Mouse (Mus musculus): ENCODE measurements at regions not wholly inside any gene's neighbourhood (a gene's known extent, or its start where the extent isn't known, plus 50 kb on each side); places are given as distances from the start of the nearest gene placed in this dataset.

DNA sequence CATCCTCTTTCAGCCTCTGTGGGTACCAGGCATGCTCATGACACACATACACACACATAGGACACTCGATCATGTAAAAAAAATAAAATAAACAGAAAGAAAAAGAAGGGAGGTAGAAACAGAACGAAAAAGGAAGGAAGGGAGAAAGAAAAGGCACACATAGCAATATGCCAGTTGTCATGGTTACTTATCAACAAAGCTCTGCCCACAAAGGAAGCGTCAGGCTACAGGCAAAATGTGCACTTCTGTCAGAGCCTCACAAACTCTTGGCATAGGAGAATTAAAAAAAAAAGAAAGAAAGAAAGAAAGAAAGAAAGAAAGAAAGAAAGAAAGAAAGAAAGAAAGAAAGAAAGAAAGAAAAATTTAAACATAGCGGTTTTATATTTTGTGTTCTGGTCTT is 56.9 kb upstream of the Sox2 start:
- DNase-seq (ENCODE audit: low read depth, low spot score) = no peak

DNA sequence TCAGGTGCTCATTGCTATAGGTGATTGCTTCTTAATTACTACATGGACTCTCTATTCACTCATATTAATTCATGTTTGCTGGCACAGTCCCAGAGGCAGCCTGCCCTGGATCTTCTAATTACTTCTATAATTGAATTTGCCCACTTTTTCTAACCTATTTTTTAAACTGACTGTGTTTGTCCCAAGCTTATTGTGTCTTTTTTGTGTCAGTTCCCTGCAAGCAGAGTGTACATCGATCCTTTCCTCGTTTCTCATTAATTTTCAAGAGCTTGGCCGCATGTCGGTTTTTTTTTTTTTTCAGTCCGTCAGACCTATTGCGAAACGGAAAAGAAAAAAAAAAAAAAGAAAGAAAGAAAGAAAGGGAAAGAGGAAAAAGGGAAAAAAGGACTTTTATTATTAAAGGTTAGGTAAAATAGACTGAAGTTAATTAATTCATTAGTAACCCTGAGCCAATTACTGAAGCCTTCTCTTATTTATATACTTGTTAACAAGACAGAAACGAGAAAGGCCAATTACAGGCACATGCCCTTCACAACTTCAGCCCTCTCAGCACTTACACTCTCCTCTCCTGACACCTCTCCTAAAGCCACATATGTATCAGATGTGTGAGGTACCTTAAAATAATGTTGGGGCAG is 72.2 kb upstream of the Sox2 start:
- no peak for DNase-seq (ENCODE audit: low read depth, low spot score)

DNA sequence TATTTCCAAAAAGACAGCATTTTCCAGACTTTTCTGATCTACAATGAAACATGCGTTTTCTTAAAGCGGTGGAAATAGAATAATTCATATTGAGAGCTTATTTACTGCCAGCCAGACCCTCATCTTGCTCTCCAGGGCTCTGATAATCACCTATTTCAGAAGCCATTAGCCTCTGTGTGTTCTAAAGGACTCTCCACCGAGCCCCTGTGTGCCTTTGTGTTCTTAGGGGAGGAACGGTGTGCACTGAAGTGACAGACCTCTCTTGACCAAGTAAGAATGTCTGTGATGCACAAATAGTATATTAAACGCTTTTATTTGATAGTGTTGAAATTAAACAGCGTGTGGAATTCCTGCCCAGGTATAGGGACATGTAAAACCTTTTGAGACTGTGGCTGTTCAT is 73.1 kb upstream of the Sox2 start:
- no peak for DNase-seq (ENCODE audit: low read depth, low spot score)

DNA sequence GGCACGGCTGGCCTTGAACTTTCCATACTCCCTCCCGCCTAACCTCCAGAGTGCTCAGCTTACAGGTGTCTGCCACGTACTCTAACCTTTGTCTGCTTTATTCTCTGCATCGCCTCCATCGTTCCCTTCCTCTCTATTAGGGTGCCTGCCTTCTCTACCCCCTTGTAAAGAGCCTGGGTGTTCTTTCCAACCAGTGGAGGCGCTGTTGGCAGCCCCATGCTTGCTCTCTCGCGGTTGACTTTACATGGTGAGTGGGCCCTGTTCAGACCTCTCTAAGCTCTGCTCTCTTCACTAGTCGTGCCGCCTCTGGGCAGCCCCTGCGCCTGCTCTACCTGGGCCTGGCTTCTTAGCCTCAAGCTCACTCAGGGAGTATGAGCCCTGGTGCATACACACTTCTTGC is 74.0 kb upstream of the Sox2 start:
- DNase-seq (ENCODE audit: low read depth, low spot score) = peak; percentile 67

DNA sequence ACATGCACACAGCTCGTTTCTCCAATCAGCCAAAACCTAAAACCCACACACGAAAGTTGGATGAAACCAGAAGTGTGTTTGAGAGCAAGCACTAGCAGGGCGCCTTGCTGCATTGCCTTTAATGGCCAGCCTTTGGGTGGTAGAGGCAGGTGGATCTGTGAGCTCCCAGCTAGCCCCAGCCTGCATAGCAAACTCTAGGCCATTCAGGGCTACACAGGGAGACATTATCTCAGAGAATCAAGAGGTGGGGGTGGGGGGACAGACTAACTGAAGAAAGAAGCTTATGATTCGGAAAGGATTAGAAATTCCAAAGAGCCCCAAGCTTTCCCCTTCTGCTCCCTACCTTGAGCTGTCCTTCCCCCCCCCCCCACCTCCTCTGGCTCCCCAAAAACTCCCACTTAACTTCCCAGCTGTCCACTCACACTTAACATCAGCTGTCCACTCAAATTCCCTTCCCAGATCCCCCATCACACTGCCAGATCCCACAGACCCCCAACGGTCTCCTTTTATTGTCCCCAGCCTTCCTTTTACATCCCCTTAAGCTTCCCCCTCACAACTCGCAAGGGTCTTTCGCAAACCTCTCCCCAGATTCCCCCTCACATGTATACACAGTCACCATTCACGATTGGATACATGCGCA is 75.4 kb upstream of the Sox2 start:
- DNase-seq (ENCODE audit: low read depth, low spot score) = no peak

DNA sequence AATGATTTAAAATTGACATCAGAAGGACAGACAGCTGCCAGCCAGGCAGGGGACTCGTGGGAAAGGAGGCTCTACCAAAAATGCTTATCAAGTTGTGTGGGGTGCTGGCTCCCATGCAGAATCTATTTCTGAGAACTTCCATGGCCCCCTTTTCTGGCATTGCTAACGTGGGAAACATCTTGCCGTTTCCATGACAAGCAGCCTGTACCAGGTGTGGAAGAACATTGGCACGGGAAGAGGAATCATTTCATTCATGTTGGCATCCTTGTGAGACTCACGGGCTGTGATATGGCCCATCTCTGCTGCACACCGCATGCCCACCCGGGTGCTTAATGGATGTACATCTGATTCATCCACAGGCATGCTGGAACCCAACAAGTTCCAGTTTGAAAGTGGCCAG is 76.9 kb upstream of the Sox2 start:
- no peak for DNase-seq (ENCODE audit: low read depth, low spot score)

DNA sequence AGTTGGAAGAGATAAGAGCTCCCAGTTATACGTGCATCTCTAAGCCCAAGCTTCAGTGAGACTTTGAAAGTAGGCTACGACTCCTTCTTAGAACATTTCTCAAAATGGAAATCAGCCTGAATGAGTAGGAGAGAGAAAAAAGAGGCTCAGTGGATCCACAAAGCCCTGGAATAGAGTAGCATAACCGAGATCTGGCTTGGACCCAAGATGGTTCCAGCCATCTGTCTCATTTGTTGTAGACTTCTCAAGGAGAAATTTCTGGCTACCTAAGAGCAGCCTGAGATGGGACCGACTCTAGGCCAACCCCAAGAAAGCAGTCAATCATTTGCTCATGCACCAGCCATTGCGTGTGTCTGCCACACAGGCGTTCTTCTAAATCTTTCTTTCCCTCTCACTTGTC is 78.1 kb upstream of the Sox2 start:
- no peak for DNase-seq (ENCODE audit: low read depth, low spot score)

DNA sequence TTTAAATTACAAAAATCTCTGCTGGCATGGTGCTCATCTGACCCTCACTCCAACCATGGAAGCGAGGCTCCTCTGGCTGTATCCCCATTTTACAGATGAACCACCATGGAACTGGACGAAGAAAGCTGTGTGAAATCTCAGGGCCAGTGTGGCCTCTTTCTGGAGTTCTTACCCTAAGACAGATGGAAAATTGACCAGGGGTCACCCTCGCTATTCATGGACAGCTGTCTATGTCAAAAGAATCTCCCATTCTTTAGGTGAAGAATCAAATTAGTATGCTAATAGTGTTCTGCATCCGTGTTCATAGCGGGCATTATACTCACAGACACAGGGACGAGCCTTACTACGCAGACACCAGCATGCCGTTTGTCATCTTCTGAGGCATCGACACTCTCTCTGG is 78.6 kb upstream of the Sox2 start:
- no peak for DNase-seq (ENCODE audit: low read depth, low spot score)

DNA sequence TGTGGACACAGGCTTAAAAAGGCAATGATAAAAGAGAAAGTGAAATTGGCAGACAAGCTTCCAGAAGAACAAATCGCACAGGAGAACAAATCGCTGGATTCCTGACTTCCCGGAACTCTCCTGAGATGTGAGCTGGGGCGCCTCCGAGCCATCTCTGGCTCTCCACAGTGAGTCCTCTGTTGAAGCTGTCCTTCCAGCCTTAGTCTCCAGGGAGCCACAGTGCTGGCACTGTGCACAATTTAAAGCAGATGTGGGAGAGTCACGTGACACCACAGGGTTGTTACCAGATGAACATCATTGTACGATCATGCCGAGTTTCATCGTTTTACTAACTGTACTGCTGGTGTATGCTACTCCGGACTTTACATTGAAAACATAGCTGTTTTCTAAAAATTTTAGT is 80.2 kb upstream of the Sox2 start:
- DNase-seq (ENCODE audit: low read depth, low spot score) = no peak

DNA sequence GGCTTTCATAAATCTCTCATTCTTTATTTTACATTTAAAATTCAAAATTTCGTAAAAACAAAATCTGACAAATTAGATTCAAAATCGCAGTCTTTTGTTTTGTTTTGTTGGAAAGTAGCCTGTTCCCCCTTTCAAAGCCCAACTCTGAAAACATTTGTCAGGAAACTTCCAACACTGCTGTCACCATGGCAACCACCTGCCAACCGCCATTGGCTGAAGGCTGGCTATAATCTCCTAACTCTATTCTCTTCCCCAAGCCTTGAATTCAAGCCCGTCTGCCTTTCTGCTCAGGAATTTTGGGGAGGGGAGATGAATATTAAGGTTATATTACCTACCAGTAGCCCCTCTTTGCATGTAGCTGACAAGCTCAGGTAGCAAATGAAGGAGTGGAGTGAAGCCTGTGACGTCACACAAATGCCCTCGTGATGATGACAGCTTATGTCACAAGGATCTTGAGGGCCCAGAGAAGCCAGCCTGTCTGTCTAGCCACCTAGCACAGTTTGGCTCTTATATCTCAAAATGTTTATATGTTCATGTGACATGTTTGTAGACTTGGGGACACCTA is 82.0 kb upstream of the Sox2 start:
- no peak for DNase-seq (ENCODE audit: low read depth, low spot score)

DNA sequence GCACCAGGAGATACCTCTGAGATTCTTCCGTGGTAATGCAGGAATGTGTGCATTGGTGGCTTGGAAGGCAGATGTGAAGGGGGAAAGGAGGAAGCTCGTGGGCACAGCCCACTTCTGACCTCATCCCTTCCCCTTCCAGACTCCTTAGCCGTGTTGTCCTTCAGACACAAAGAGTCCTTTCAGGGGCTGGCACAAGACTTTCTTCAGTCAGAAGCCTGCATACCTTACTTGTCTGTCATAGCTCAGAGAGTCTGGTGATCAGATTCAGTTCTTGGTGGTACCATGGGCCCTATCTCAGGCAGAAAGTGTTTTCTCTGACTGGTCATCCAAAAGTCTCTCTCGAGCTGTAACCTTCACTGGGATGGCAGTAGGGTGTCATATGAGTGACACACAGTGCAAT is 84.8 kb upstream of the Sox2 start:
- DNase-seq (ENCODE audit: low read depth, low spot score) = no peak

DNA sequence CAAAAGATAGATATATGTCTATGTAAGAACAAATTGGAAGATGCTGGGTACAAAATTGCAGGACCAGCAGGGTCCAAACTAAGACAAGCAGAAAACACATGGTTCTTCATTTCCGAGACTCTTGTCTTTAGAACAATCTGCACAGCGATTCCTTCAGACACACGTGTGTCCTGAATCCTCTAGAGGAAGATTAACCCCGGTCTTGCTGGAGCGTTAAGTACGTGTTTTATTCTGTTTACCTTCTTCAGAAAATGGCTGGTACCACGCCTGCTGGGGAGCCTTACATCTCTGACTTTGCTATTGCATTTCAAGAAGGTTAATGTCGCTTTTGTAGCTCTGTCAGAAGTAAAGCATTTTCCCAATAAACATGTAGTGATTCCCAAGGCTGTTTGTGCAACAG is 87.3 kb upstream of the Sox2 start:
- no peak for DNase-seq (ENCODE audit: low read depth, low spot score)

DNA sequence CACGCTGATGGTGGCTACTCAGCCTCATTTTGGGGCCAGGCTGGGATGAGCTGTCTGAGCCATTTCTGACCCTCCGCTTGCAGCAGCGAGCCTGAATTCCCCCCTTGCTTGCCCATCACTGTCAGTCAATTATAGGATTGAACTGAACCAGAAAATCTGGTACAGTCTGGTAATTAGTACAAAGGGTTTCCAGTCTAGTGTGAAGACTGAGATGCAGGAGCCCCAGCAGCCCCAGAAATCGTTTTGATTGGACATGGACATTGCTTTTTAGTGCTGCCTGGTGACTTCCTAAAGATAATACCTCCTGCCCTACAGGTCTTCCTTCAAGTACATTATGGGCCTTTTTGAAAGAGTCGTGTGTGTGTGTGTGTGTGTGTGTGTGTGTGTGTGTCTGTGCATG is 88.5 kb upstream of the Sox2 start:
- no peak for DNase-seq (ENCODE audit: low read depth, low spot score)

DNA sequence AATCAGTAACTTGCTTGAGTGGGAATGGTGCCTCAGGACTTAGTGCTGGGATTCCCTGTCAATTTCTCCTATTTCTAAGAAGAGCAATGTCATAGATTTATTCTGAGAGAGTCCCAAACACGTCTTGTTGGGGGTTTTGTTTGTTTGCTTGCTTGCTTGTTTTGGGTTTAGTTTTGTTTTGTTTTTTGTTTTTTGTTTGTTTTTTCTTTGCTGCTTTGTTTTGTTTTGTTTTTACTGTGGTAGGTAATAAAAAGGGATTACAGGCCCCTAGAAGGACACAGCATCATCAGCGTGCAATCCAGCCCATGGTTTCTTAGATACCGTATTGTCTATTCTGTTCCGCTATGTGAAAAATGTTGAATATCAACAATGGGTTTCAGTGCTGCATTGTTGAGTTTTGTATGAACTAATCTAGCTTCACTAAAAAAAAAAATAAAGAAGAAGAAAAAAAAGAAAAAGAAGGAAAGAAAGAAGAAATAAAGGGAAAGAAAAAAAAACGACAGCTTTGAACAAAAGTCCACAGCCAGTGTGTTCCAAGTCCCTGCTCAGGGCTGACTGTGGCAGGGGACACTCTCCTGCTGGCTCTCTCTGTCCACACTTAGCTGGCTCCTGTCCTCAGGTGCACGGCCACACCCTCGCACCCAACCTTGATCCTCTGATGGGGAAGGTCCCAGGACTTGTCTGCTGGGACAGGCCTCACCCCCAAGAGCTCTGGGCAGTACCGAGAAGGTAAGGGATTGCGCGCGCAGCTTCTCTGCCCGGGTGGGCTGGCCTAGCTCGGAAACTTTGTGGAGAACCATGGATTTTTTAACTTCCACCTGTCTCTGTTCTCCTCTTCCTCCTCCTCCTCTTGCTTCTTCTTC is 90.1 kb upstream of the Sox2 start:
- DNase-seq (ENCODE audit: low read depth, low spot score) = no peak

DNA sequence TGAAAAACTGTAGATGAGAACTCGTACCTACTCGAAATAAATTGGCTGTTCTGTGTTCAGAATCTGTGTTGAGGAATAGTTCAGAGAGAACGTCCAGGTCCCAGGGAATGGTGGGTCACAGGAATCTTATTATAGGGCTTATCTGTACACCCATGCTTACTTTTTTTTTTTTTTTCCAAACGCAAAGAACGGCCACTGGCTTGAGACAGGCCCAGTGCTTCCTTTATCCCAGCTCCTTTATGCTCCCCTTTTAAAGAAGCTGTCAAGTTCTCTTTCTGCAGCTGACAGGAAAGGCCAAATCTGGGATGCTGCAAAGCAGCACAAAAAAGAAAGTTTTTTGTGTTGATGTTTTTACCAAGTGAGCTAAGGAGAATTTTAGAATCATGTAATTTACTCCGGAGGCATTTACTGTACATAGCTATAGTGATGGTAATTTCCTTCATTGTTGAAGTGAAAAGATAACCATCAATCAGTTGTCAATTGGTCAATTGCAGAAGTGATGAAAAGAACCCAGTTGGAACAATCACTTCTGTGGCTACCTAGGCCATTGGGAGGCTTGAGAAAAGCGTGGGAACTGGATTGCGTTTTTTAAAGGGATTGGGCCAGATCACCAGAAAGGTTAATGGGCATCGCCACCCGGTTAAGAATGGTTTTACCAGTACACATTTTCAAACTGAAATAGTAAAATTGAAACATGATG is 91.2 kb upstream of the Sox2 start:
- DNase-seq (ENCODE audit: low read depth, low spot score) = no peak

DNA sequence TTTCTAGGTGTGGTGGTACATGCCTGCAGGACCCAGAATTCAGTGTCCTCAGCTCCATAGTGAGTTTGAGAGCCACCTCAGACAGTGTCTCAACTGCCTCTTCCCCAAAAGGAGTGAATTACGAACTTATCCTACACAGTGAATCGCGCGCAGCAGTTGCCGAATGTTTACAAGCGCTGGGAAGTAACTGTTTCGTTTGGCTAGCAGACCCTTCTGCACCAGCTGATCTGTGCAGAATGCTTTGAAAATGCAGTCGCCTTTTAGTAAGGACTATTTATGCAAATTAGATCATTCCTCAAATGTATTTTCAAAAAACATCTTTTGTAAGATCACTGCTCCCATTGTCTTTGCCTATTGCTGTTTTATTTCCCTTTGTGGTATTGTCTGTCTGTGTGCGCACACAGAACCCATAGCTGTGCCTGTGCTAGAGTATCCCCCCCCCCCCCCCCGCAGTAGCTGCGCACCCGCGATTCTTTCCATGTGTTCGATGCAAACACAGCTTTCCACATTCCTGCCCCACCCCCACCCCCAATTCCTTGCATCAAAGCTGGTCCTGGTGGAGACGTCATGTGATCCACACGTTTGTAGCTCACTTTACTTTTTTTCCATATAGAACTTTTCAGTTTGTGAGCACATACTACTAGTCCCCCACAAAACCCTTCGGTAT is 97.5 kb upstream of the Sox2 start:
- DNase-seq (ENCODE audit: low read depth, low spot score) = no peak

DNA sequence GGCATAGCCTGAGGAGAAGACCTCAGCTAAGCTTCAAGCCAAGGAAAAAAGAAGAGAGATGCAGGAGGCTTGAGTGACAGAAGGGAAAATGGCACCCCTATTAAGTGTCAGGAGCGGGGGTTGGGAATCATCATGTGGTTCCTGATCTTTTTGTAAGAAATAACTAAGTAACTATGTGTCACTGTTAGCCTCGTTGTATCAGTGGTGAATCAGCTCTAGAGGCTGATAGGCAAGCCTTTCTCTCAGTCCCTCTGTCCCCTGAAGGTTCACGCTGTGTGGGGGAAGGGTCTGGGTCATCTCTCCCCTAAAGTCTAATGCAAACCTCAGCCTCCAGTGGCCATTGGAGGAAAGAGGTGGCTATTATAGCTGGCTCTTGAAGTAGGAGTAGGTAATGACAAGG is 99.1 kb upstream of the Sox2 start:
- DNase-seq (ENCODE audit: low read depth, low spot score) = no peak

DNA sequence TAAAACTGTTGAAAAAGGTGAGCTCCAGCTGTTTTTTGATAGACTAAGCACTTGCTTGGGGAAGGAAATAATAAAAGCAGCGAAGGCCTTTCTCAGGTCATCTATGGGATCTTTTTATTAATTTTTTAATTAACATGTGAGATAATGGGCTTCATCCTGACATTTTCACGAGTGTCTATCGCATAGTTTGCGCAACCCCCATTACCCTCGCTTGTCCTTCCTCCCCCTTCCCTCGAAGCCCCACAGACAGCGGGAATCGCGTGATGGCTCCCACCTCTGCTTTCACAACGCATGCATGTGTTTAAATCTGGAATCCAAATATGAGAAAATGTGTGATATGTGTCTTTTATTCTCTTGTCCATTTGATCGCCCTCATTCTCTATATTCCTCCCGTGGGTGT is 100.0 kb upstream of the Sox2 start:
- no peak for DNase-seq (ENCODE audit: low read depth, low spot score)

DNA sequence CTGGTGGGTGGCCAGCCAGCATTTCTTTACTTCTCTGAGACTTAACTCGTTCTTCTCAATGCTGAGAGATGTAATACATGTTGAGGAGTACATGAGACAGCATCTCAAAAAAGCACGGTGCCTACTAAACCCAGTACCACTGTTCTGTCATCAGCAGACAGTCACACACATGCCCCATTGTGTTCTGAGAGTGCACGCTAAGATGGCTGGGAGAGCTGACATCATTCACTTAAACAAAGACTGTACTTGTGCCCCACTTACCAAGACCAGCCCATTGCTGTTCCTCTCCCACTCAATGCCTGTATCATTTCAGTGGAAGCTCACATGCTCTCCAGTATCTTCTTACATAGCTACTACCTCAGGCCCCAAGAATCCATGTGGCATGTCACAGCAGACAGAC is 117.8 kb upstream of the Sox2 start:
- no peak for DNase-seq (ENCODE audit: low read depth, low spot score)

DNA sequence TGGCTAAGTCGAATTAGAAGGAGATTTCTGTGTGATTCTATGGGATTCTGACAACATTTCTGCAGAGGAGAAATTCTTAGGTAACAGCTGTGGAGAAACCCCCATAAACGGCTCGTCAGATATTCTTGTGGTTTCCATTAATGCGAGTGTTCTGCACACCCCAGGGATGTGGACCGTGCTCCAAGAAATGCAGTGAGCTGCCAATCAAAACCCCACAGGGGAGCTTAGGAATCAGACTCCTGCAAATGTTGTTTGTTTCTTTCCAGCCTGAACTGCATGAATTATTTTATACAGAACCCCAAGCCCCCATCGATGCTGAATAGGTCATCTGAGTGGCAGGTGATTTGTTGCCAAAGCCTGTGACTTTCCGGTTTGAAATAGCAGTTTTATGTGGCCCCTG is 118.4 kb upstream of the Sox2 start:
- DNase-seq (ENCODE audit: low read depth, low spot score) = no peak

DNA sequence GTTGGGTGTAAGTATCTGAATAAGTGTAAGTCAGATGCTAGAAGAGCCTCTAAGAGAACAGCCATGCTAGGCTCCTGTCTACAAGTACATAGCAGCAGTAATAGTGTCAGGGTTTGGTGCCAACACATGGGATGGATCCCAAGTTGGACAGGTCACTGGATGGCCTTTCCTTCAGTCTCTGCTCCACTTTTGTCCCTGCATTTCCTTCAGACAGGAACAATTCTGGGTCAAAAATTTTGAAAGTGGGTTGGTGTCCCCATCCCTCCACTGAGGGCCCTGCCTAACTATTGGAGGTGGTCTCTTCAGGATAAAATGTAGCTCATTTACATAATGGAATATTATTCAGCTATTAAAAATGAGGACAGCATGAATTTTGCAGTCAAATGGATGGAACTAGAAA is 122.7 kb upstream of the Sox2 start:
- no peak for DNase-seq (ENCODE audit: low read depth, low spot score)

DNA sequence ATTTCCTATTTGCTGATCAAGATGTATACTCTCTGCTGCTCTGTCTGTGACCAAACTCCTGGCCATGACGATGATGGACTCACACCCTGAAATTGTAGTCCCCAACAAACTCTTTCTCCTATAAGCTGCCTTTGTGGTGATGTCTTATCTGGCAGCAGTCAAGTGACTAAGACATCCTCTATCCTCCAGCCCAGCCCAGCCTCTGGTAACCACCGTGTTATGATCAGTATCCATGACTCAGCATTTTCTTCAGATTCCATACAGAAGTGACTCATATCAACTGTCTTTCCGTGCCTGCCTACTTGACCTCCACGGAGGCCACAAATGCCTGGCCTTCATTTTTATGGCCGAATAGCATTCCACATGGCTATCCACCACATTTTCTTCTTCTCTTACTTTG is 124.5 kb upstream of the Sox2 start:
- no peak for DNase-seq (ENCODE audit: low read depth, low spot score)
